Comparison of ENCODE assay signal across 9 mouse cellular contexts in the genomic region with DNA sequence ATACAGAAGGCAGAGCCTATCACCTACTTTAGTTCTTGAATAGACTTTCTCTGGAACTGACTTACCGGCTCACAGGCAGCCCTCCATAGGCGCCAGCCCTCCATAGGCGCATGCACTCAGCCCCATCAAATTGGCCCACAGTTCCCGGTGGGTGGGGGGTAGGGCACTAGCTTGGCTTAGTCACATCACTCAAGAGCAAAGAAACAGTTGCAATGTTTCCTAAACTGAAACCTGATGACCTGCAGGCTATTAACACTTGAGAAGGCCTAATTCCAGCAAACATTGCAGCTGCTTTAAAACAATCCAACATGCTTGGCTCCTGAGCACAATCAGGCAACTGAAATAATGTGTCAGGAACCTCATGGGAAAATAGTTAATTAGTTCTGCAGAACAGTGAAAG. TPM values are rescaled to one million over a fixed set of nuclear protein-coding genes. Genes with fewer than 3 reads are reported as not detected.
DNase-seq lines count a peak whose midpoint lies in the region; ATAC-seq and TF ChIP-seq lines count a peak whose summit lies in the region.
"Had no signal": no experiment of that assay in that cellular context is flagged by ENCODE, and none has a peak within 500 bp of the region (broad histone marks: within the 10 kb centered on the region; RNA-seq: fewer than 3 reads in every experiment).

No protein-coding gene starts in this region.

- no peak overlapping the region for H3K9ac ChIP-seq in lung, embryonic 14.5 days
- H3K9ac ChIP-seq in hindbrain, postnatal 0 days (replicated peaks; ENCODE audit: low read length), result no peak overlapping the region

- H3K4me1 ChIP-seq in lung, embryonic 14.5 days (ENCODE audit: insufficient read depth), result peaks cover 68% of the 10 kb centered on the region
- H3K4me1 ChIP-seq in hindbrain, postnatal 0 days (ENCODE audit: insufficient read depth, low read length), result no peaks in the 10 kb centered on the region
- peaks cover 23% of the 10 kb centered on the region for H3K4me1 ChIP-seq in small intestine, adult 2 months (ENCODE audit: control insufficient read depth, insufficient read depth, insufficient read length, low read length)

- H3K4me2 ChIP-seq in lung, embryonic 14.5 days, result peak overlapping the region; percentile 51
- H3K4me2 ChIP-seq in hindbrain, postnatal 0 days (ENCODE audit: low read depth, low read length), result no peak overlapping the region

- no peak overlapping the region for H3K4me3 ChIP-seq in lung, embryonic 14.5 days (ENCODE audit: low read depth, low read length)
- H3K4me3 ChIP-seq in hindbrain, postnatal 0 days (ENCODE audit: low read length), result no peak overlapping the region
- H3K4me3 ChIP-seq in small intestine, adult 2 months (ENCODE audit: low read depth, low read length), result no peak overlapping the region

- H3K27ac ChIP-seq in lung, embryonic 14.5 days (ENCODE audit: low read depth), result peak overlapping the region; percentile 93
- 0 out of 2 replicates have a peak overlapping the region, but pooled peaks have one; percentile 22 for H3K27ac ChIP-seq in hindbrain, postnatal 0 days
- peak overlapping the region; percentile 55; the same call in 1 of the 2 replicates for H3K27ac ChIP-seq in small intestine, adult 2 months (ENCODE audit: insufficient read depth, low read depth, low read length)

- TF ChIP-seq CTCF in lung, embryonic 14.5 days (IDR thresholded peaks at IDR 0.05; ENCODE audit: low read depth), result no peak
- no peak for TF ChIP-seq CTCF in hindbrain, postnatal 0 days (IDR thresholded peaks at IDR 0.05; ENCODE audit: low read depth)
- TF ChIP-seq CTCF in small intestine, adult 2 months (IDR thresholded peaks at IDR 0.05; ENCODE audit: extremely low read depth, insufficient read length, insufficient replicate concordance, low read depth, low read length), result no peak

- no peaks in the 10 kb centered on the region for H3K27me3 ChIP-seq in lung, embryonic 14.5 days (ENCODE audit: insufficient read depth, low read length)
- H3K27me3 ChIP-seq in hindbrain, postnatal 0 days (ENCODE audit: insufficient read depth, low read length), result no peaks in the 10 kb centered on the region
- H3K27me3 ChIP-seq in small intestine, adult 2 months (ENCODE audit: control insufficient read depth, insufficient read depth, low read length), result no peaks in the 10 kb centered on the region

- TF ChIP-seq POLR2A in small intestine, adult 2 months (IDR thresholded peaks at IDR 0.05; ENCODE audit: low read depth, low read length), result no peak

- WGBS in lung, embryonic 14.5 days, result 19% methylated on average over 4 of the region's 4 CpGs
- WGBS in hindbrain, postnatal 0 days, result 51% methylated on average over 4 of the region's 4 CpGs
- 54% methylated on average over 4 of the region's 4 CpGs for WGBS in small intestine, adult 2 months

- no peaks in the 10 kb centered on the region for H3K9me3 ChIP-seq in lung, embryonic 14.5 days (ENCODE audit: low read depth, low read length)
- H3K9me3 ChIP-seq in hindbrain, postnatal 0 days (ENCODE audit: low read length), result no peaks in the 10 kb centered on the region

- peaks cover 66% of the 10 kb centered on the region for H3K36me3 ChIP-seq in lung, embryonic 14.5 days (ENCODE audit: insufficient read depth)
- no peaks in the 10 kb centered on the region; the same call in 1 of the 2 replicates for H3K36me3 ChIP-seq in hindbrain, postnatal 0 days (ENCODE audit: insufficient read depth, low read length)
- H3K36me3 ChIP-seq in small intestine, adult 2 months (ENCODE audit: control insufficient read depth, insufficient read depth, low read length), result no peaks in the 10 kb centered on the region

- DNase-seq in gastrocnemius, adult 18-20 months (ENCODE audit: low spot score), result peak; percentile 55
- no peak for DNase-seq in gastrocnemius, postnatal 25 days
- DNase-seq in lung, embryonic 14.5 days, result no peak
- no peak for DNase-seq in lung, postnatal 25 days (ENCODE audit: low spot score)
- no peak for DNase-seq in hindbrain, postnatal 0 days (ENCODE audit: low spot score)
- no peak for DNase-seq in cerebellum, postnatal 4 days (ENCODE audit: low spot score in 2 of 2)
- DNase-seq: right cerebral cortex, postnatal 4 days had no signal

- no peak for ATAC-seq in lung, embryonic 14.5 days (ENCODE audit: insufficient read depth)
- ATAC-seq in hindbrain, postnatal 0 days, result no peak
- ATAC-seq in erythroid progenitor cell, adult 5-6 weeks (replicated peaks; ENCODE audit: low FRiP score, poor library complexity, severe bottlenecking), result no peak

RNA-seq across cellular contexts. Expression of gene Igf2r, which starts 18.2 kb away (rescaled TPM):
- 10 to 100 TPM; 42.4 to 43.3 TPM for total RNA-seq in gastrocnemius, adult 18-20 months (2021)
- 10 to 100 TPM; 44.6 to 45.8 TPM for total RNA-seq in gastrocnemius, postnatal 25 days (2021)
- polyA plus RNA-seq in lung, embryonic 14.5 days (2014; fragmentation: Nextera tagmentation; extraction: Ambion mirVana), result 86.6 and 87.0 TPM in 2 replicates
- total RNA-seq in hindbrain, postnatal 0 days (2014; rRNA removed), result 30.7 and 30.9 TPM in 2 replicates
- 4.2 and 4.7 TPM in 2 replicates for polyA plus RNA-seq in hindbrain, postnatal 0 days (2015; fragmentation: Nextera tagmentation; extraction: Ambion mirVana)
- 8.3 and 19.7 TPM in 2 replicates for polyA plus RNA-seq in small intestine, adult 2 months (2012; rRNA removed)
- total RNA-seq in erythroid progenitor cell, adult 5-6 weeks (2015; ENCODE audit: low replicate concordance), result 1.7 and 2.2 TPM in 2 replicates
- total RNA-seq in erythroid progenitor cell, adult 5-6 weeks (2017; ENCODE audit: low replicate concordance), result 5.4 and 12.9 TPM in 2 replicates

Comparison
In these comparisons a context has a peak if more than half of its experiments do, and no peak if none do; other contexts are left out.
1. H3K27ac ChIP-seq: peak in every context shown above with its lines; median percentile 93 in lung, embryonic 14.5 days; 55 in small intestine, adult 2 months; 22 in hindbrain, postnatal 0 days.